Mouse (Mus musculus) heart, postnatal 25 days (tissue): Measurements from ENCODE around the gene Dusp12. TPM values are rescaled to one million over a fixed set of nuclear protein-coding genes. Genes with fewer than 3 reads are reported as not detected.

ENCODE experiments used
- DNase-seq: peaks from one replicate; pipeline ENCODE4 v3.0.0; 2022; ENCODE audit warnings: low spot score
- intact Hi-C: fragments of 180-260 bp; cut with DNase I; formaldehyde crosslinking; loops from one replicate; pipeline ENCODE4 v1.15.1; 2025
- total RNA-seq, 2 experiments: library from RNA; stranded (reverse); gene quantifications; 2 replicates each; pipeline ENCODE4 v1.2.3; 2021

Dusp12 gene
- total RNA-seq, 2 experiments from 2014 or later = 6.7 to 7.0 TPM

DNA sequence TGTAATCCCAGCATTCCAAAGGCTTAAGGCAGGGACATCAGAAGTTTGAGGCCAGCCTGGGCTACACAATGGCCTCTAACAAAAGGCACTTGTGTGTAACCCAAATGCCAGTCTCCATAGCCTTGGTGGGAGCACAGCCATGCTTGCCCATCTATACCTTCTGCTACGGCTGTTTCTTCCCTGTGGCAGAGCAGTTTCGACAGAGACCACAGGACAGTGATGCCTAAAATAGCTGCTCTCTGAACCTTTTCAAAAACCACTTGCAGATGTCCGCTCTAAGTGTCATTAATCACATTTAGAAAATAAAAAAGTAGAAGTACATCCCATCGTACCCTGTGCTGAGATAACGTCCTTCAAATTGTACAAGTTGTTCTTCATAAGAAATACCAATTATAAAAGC, 19.9 kb downstream of the Dusp12 start:
- intact Hi-C loops = no loop called here

DNA sequence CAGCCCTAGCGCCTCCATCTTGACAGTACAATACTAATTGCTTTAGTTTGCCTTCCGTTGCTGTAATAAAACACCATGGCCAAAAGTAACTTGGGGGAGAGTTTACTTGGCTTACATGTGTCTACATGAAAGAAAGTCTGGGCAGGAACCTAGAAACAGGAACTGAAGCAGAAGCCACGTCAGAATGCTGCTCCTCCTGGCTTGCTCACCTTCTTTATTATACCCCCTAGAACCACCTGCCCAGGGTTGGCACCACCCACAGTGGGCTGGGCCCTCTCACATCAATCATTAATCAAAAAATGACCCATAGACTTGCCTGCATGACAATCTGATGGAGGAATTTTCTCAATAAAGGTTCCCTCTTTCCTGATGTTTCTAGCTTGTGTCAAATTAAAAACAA, 20.6 kb downstream of the Dusp12 start:
- DNase-seq = no peak
- intact Hi-C loops = no loop called here

More for the DNA sequence above, 19.9 kb downstream of the Dusp12 start:
- no peak for DNase-seq

DNA sequence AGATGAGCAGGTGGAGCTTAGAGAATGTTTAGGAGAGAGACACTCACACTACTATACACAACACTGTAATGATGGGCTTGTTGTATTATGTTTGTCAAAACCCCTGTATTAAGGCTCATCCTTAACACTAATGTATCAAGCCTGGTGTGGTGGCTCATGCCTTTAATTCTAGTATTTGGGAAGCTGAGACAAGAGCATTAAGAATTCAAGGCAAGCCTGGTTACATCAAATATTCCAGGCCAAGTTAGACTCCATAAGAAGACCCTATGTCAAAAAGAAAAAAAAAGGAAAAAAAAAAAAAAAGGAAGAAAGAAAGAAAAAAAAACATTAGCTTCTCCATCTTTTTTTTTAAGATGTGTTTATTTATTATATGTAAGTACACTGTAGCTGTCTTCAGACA, 21.1 kb downstream of the Dusp12 start:
- intact Hi-C loops = no loop called here
- no peak for DNase-seq

DNA sequence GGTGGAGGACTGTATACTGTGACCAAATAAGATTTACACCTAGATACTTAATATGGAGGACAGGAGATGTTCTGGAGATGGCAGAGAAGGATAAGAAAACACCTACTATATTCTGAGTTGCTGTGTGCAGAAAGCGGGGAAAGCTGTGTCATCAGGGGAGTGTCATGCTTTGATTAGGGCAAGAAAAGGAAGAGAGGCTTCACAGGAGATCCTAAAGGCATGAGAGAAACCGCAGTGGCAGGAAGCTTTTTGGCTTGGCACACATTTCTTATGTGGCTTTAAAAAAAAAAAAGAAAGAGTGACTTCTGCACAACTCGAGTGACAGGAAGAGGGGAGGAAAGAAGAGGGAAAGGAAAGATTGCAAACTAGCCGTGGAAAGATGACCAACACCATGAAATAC, 22.3 kb downstream of the Dusp12 start:
- intact Hi-C loops = no loop called here
- no peak for DNase-seq

DNA sequence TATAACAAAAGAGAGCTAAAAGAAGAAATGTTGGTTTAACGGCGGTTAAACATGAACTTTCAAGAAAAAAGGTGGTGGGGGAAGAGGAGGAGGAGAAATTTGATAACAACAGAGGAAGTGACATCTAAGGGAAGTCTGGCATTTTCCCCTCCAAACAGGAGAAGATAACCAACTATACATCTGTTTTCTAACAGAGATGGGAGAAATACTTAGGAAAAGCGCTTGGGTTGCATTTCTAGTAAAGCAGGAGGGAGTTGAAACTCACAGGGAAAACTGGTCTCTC, 23.0 kb downstream of the Dusp12 start:
- intact Hi-C loops = no loop called here
- DNase-seq = no peak

DNA sequence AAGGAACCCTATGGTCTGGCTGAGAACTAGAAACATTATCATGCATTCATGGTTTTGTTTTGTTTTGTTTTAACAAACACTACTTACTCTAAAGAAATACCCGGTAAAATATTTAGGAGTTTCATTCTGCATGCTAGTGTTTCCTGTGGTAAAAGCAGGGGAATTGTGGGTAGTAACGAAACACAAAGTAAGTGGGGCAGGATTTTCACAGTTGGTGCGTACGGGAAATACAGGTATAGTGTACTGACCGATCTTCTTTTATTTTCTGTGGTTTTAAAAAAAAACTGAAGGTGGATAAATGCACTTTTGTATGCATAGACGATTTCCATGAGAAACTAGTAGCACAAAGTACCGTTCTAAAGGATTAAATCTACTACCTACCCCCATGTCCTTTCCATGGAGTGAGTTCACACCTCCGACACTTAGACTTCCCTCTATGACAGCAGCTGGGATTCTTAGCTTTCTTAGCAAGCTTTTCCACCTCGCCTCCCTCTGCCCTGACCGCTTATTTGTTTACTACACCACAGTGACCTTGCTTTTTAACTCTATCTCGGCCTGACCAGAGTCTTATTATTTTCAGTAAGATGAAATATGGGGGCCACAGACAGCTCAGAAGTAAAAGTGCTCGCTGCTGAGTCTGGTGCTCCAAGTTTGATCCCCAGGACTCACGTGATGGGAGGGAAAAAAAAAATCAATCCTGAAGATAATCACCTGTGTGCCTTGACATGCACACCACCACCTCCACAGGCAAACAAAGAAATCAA, 23.5 kb downstream of the Dusp12 start:
- intact Hi-C loops = no loop called here
- no peak for DNase-seq

DNA sequence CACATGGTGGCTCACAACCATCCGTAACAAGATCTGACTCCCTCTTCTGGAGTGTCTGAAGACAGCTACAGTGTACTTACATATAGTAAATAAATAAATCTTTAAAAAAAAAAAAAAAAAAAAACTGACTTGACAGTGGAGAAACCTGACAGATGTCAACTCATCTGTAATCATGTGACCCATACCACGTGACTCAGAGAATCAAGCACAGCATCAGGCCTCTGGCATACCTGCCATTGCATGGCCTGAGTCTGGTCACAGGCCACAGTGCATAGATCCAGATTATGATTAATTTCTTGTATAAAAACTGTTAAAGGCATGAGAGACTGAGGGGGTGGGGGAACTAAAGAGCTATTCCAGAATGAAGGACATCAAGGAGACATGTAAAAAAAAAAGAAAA, 26.5 kb downstream of the Dusp12 start:
- no peak for DNase-seq
- intact Hi-C loops = no loop called here

DNA sequence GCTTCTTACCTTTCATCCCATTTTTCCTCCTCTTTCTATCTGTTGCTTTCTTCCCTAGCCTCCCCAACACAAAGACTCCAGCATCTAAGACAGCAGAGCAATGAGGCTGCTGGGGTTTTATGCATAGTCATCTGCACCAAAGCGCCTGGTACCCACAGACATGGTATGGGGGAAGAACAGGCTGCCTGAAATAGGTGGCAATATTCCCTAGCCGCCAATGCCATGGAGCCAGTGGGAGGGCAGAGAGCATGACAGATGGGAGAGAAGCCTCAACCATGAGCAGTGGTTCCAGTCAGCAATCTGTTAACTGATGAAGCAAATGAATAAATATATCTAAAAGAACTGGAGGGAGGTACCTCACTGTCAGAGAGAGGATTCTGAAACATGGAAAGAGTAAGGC, 28.0 kb downstream of the Dusp12 start:
- no peak for DNase-seq
- intact Hi-C loops = no loop called here

DNA sequence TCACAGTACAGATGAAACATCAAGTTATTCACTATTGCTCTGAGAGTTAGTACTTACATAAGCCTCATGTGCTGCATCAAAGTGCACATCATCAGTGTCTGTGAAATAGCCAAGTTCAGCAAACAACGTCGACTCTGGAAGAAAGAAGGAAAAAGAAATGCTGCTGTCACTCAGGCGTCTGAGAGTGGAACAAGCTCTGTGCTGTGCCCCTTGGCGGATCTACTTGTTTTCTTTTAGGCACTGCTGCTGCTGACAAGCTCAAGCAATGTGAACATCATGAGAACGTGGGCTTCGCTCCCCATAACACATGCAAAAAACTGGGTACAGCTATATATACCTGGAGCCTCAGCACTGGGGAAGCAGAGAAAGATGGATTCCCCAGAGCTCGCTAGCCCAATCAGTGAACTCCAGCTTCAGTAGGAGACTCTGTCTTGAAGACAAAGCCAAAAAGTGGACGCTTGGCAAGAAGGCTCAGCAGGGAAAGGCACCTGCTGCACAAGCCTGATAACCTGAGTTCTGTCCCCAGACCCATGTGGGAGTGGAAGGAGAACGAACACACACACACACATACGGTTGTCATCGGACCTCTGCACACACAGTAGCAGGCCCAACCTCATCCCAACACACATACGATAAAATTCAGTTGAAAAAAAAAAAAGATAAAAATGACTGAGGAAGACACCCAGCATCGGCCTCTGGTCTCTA, 30.1 kb downstream of the Dusp12 start:
- intact Hi-C loops = no loop called here
- DNase-seq = no peak

DNA sequence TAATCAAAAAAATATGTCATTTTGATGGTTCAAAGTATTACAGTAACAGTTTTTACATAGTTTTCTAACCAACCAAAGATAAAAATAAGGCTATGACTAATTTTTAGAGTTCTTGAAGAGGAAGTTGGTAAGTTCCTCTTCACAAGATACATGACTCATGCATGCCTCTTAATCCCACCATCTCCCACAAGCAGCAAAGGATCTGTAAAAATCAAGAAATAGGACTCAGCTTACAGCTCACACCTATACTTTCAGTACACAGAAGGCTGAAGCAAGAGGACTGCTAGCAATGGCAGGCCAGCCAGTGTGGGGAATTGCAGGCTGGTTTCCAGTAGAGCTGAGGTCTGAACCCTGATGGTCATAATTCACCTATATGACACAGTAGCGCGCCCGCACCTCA, 31.7 kb downstream of the Dusp12 start:
- intact Hi-C loops = no loop called here

DNA sequence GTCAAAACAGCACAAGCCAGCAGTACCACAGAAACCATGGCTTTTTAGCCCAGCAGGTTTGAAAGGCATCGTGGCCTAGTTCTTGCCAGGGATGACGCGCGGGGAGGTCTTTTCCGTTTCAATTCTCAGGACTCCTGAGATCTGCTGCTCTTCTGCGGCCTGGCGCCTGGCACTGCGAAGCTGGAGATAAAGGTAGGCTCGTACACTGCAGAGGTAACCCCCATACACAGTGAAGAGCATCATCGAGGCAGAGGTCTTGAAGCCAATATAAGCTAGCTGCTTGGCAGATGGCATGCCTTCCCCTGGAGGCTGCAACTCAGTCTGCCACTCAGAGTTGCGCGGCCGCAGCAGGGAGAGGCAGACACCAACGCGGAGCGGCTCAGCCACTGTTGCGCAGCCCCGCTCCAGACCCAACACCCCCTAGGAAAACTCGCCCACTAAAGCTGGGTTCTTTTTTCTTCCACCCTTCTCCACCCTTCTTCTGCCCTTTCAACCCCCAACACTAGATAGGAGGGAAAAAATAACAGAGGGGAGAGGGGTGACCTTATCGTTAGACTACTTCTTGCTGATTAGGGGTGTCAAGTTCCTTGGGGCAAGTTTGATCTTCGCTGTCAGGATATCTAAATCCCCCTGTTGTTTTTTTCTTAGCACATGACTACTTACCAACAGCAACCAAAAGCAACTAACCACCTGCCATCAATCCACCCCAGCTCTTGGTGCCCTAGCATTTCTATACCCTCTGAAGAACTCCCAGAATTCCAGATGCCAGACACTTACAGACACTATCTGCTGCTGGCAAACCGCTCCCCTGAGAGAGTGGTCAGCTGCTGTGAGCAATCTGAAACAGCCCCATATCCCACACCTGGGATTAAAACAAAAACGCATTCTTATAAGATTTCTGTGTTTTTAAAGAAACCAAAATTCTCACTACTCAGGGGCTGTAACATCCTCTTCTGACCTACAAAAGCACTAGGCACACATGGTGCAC, 34.4 kb downstream of the Dusp12 start:
- intact Hi-C loops = no loop called here

More for the DNA sequence above, 31.7 kb downstream of the Dusp12 start:
- no peak for DNase-seq

DNA sequence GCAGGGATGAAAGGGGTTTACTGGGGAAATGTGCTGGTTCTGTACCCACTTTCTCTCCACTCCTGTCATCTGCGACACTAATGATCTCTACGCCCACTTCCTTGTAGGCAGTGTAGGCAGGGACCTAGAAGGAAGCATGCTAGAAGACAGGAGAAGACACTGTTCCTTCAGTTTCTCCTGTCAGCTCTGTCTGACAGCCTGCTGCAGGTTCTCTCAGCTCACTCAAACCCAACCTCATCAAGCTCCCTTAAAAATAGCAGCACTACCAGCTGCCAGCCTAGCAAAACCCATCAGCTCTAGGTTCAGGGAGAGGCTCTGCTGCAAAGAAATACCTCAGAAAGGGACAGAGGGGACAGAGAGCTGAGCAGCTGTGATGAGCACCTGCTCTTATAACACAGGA, 35.3 kb downstream of the Dusp12 start:
- intact Hi-C loops = no loop called here

More for the DNA sequence above, 34.4 kb downstream of the Dusp12 start:
- no peak for DNase-seq

DNA sequence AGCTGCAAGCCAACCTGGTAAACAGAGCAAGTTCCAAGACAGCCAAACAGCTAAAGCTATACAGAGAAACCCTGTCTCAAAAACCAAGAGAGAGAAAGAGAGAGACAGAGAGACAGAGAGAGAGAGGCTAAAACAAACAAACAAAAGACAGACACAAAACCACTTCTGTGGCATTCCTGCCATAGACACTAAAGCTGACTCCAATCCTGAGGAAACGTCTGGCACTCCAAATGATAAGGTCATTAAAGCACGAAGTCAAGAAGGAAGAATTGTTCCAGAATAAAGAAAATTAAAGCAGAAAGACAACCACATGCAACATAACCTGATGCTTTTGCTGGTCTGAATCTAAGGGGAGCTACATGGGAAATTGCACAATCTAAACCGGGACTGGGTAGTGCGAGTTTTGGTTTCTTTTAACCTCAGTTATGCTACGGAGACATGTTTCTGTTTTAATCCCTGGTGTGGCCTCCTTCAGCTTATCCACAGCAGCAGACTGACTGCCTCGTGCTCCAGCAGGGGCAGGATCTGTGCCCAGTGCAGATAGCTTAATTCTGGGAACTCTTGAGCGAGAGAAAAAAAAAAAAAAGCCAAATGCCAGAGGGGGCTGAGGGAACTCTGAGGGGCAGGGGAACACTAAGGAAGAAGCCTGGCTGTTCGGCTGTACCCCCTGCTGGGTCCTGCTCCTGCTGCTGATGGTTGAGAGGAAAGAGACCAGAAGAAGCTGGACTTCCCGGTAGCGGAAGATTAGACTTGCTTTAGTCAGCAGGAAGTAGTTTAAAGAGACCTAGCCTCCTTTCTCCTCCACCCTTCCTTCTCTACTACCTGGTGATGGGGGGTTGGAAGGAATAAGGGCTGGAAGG, 39.7 kb downstream of the Dusp12 start:
- DNase-seq = no peak
- intact Hi-C loops = no loop called here

More for the DNA sequence above, 35.3 kb downstream of the Dusp12 start:
- no peak for DNase-seq

DNA sequence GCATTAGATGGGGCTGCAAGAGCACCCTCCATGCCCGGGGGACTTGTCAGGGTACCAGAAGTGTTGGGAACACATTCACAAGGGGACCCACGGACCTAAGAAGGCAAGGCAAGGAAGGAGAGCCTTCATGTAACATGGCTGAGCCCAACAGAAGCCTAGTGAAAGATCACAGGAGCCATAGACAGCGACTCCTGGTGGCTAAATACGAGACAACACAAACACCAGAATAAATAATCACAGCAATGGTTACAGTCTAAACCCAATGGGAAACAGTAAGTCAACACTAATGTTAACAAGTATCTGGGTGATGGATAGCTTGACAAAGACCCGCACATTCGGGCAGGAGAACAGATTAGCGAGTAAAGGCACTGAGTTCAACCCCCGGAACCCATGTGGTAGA, 41.0 kb downstream of the Dusp12 start:
- intact Hi-C loops = no loop called here
- DNase-seq = no peak

DNA sequence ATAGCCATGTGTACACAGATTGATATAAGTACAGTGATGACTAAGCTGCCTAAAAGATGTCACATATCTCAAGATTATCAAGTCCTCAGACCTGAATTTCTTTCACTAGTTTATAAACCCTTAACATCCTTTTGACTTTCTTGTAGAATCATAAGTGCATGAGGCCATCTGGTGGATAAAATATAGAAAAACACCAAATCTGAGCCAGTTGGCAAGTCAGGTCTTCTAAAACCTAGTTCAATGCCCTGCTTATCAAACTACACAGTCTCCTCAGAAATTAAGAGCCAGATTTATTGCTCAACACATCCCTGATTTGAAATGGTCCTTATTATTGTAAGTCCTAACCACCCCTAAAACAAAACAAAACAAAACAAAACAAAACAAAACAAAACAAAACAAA, 45.7 kb downstream of the Dusp12 start:
- intact Hi-C loops = loop anchor here (1.0 to 10.0 kb wide), 2 partner anchors 207 to 555 kb away; no protein-coding TSS in a partner anchor
- no peak for DNase-seq

DNA sequence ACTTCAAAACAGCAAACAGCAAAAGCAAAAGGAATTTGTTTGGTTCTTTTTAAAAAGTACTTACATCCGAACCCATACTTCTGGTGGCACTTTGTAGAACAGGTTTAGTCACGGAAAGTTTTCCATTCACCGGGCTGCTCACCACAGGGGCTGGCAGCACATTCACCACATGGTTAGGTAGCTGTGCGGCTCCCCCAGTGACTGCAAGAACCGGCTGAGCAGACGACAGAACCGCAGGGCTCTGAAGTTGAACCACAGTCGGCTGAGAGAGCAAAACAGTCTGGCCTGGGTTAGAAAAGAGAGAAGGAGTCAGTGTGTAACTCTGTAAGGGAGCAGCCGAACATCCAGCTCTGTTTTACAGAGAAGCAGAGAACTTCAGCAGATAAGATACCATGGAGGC, 50.6 kb downstream of the Dusp12 start:
- no peak for DNase-seq
- intact Hi-C loops = loop anchor here (10.0 kb wide), 1 partner anchor 550 kb away; no protein-coding TSS in a partner anchor

DNA sequence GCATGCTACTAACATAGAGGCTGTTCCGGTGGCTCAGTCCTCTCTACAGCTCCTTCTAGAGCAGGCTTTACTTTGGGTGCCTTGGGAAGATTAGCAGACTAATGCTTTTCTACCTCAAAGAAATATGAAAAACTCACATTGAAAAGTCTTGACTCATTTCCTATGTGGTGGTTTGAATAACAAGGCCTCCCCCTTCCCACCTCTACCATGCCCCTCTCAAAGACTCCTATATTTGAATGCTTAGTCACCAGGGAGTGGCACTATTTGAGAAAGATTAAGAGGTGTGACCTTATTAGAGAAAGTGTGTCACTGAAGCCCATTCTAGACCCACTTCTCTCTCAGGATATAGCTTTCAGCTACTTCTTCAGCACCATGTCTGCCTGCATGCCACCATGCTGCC, 55.6 kb downstream of the Dusp12 start:
- DNase-seq = no peak
- intact Hi-C loops = loop anchor here (10.0 kb wide), 1 partner anchor 545 kb away; no protein-coding TSS in a partner anchor

DNA sequence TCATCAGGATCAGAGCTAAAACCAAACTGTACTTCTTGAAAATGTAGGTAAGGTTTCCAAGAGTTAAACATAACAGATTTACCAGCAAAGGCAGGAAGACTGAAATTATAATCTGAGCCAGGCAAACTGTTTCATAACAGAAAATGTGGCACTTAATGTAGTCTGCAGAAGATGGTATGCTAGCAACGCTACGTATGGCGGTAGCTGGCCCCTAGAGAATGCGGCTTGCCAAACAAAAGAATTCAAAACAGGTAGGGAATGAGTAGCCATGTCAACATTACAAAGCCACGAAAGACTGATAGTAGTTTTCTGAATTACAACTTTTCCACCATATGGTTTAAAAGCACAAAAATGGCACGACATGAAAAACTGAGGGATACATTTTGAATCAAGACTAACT, 56.0 kb downstream of the Dusp12 start:
- DNase-seq = no peak
- intact Hi-C loops = no loop called here
